Mouse (Mus musculus) CH12.LX (cell line): ENCODE data around the gene Ankrd13c. TPM values are rescaled to one million over a fixed set of nuclear protein-coding genes. Genes with fewer than 3 reads are reported as not detected.
A peak's percentile ranks its signal among the peaks of the same experiment; 100 is the strongest.

Experiments used
- DNase-seq: peaks from one replicate; pipeline ENCODE4 v3.0.0-alpha.2; 2013; ENCODE audit errors: extremely low read depth
- H3K27ac ChIP-seq: 2 replicates; pipeline ENCODE4 v1.5.1; 2012; ENCODE audit warnings: low read depth, mild to moderate bottlenecking, control low read depth, moderate library complexity; ENCODE audit not compliant: insufficient read depth
- H3K27me3 ChIP-seq: replicated peaks from 2 replicates; pipeline ENCODE3; 2012; ENCODE audit warnings: inconsistent platforms
- H3K36me3 ChIP-seq, 2 experiments: replicated peaks in 1 of 2; 2 replicates each; pipeline versions ENCODE3 to v1.6.1; 2012; ENCODE audit warnings: inconsistent platforms in 1 of 2, low read length in 1 of 2, mild to moderate bottlenecking in 1 of 2, mixed read lengths in 1 of 2, moderate library complexity in 1 of 2; ENCODE audit not compliant: control insufficient read depth in 1 of 2, insufficient read depth in 1 of 2
- H3K4me1 ChIP-seq, 2 experiments: 2 replicates each; pipeline ENCODE4 v1.6.1; 2012; ENCODE audit warnings: inconsistent platforms in 1 of 2, moderate library complexity in 1 of 2; ENCODE audit not compliant: insufficient read depth in 2 of 2, control insufficient read depth in 1 of 2
- H3K4me2 ChIP-seq: 2 replicates; pipeline ENCODE4 v1.6.1; 2012; ENCODE audit warnings: low read depth, mild to moderate bottlenecking, control low read depth; ENCODE audit not compliant: poor library complexity, insufficient read depth, severe bottlenecking
- H3K4me3 ChIP-seq, 3 experiments: fragments of 150-350 bp in 1 of 3; sonication (generic) in 1 of 3; replicated peaks in 1 of 3; 2 replicates each; pipeline versions ENCODE3 to v1.5.1; 2011 to 2012; ENCODE audit warnings: low read depth in 2 of 3, low read length in 2 of 3, mild to moderate bottlenecking in 2 of 3, moderate library complexity in 2 of 3, control low read depth in 1 of 3, improper control_type of control experiment in 1 of 3, inconsistent platforms in 1 of 3, mixed read lengths in 1 of 3; ENCODE audit not compliant: poor library complexity in 1 of 3
- H3K79me2 ChIP-seq: replicated peaks from 2 replicates; pipeline ENCODE4 v1.6.1; 2012; ENCODE audit warnings: mild to moderate bottlenecking, moderate library complexity; ENCODE audit not compliant: control insufficient read depth, poor library complexity, insufficient read depth, severe bottlenecking; ENCODE audit errors: extremely low read depth
- H3K9ac ChIP-seq: 2 replicates; pipeline ENCODE4 v1.6.1; 2012; ENCODE audit warnings: low read depth, mild to moderate bottlenecking, control low read depth, moderate library complexity; ENCODE audit not compliant: insufficient read depth
- H3K9me3 ChIP-seq: replicated peaks from 2 replicates; pipeline ENCODE3; 2012; ENCODE audit warnings: low read length, inconsistent platforms, mixed read lengths
- BHLHE40 ChIP-seq: IDR thresholded peaks from 2 replicates; pipeline ENCODE4 v1.6.1; 2011; ENCODE audit warnings: mild to moderate bottlenecking, low read depth, low read length, improper control_type of control experiment
- CHD1 ChIP-seq: IDR thresholded peaks from 2 replicates; pipeline ENCODE4 v1.6.1; 2012; ENCODE audit warnings: low read depth, low read length, improper control_type of control experiment, inconsistent platforms
- CHD2 ChIP-seq: IDR thresholded peaks from 2 replicates; pipeline ENCODE4 v1.6.1; 2011; ENCODE audit warnings: low read length, improper control_type of control experiment
- CTCF ChIP-seq, 2 experiments: IDR thresholded peaks in 1 of 2; conservative IDR thresholded peaks in 1 of 2; 2 replicates each; pipeline ENCODE4 v1.5.1; 2011 to 2012; ENCODE audit warnings: low read depth in 2 of 2, low read length in 2 of 2, improper control_type of control experiment in 1 of 2, inconsistent platforms in 1 of 2, mild to moderate bottlenecking in 1 of 2, moderate library complexity in 1 of 2
- E2F4 ChIP-seq: IDR thresholded peaks from 2 replicates; pipeline ENCODE4 v1.6.1; 2011; ENCODE audit warnings: low read depth, low read length, improper control_type of control experiment; ENCODE audit not compliant: insufficient replicate concordance
- ELF1 ChIP-seq: IDR thresholded peaks from 2 replicates; pipeline ENCODE4 v1.6.1; 2014; ENCODE audit warnings: low read depth, mild to moderate bottlenecking, inconsistent platforms, low read length, improper control_type of control experiment
- EP300 ChIP-seq: IDR thresholded peaks from 2 replicates; pipeline ENCODE4 v1.6.1; 2011; ENCODE audit warnings: low read length, improper control_type of control experiment
- ETS1 ChIP-seq: conservative IDR thresholded peaks from 2 replicates; pipeline ENCODE4 v1.6.1; 2012; ENCODE audit warnings: low read depth, mild to moderate bottlenecking, inconsistent platforms, low read length, improper control_type of control experiment, moderate library complexity
- GABPA ChIP-seq: IDR thresholded peaks from 2 replicates; pipeline ENCODE4 v1.6.1; 2012; ENCODE audit warnings: low read depth, low read length, improper control_type of control experiment, inconsistent platforms; ENCODE audit not compliant: insufficient replicate concordance
- HCFC1 ChIP-seq: IDR thresholded peaks from 2 replicates; pipeline ENCODE4 v1.6.1; 2012; ENCODE audit warnings: low read depth, mild to moderate bottlenecking, inconsistent platforms, low read length, improper control_type of control experiment
- IRF4 ChIP-seq: IDR thresholded peaks from 2 replicates; pipeline ENCODE4 v1.6.1; 2014; ENCODE audit warnings: low read depth, mild to moderate bottlenecking, inconsistent platforms, low read length, improper control_type of control experiment
- JUN ChIP-seq: IDR thresholded peaks from 2 replicates; pipeline ENCODE4 v1.6.1; 2011; ENCODE audit warnings: low read depth, mild to moderate bottlenecking, low read length, improper control_type of control experiment, moderate library complexity; ENCODE audit not compliant: insufficient read depth
- JUND ChIP-seq: conservative IDR thresholded peaks from 2 replicates; pipeline ENCODE4 v1.6.1; 2011; ENCODE audit warnings: low read depth, low read length, improper control_type of control experiment
- KAT2A ChIP-seq: IDR thresholded peaks from 2 replicates; pipeline ENCODE4 v1.6.1; 2012; ENCODE audit warnings: low read length, improper control_type of control experiment, inconsistent platforms; ENCODE audit not compliant: insufficient replicate concordance
- MAFK ChIP-seq: IDR thresholded peaks from 2 replicates; pipeline ENCODE4 v1.6.1; 2011; ENCODE audit warnings: low read length, improper control_type of control experiment; ENCODE audit not compliant: insufficient replicate concordance
- MAX ChIP-seq: IDR thresholded peaks from 2 replicates; pipeline ENCODE4 v1.6.1; 2011; ENCODE audit warnings: low read length, improper control_type of control experiment
- MAZ ChIP-seq: IDR thresholded peaks from 2 replicates; pipeline ENCODE4 v1.6.1; 2012; ENCODE audit warnings: low read depth, mild to moderate bottlenecking, inconsistent platforms, low read length, improper control_type of control experiment, moderate library complexity
- MEF2A ChIP-seq: IDR thresholded peaks from 2 replicates; pipeline ENCODE4 v1.6.1; 2014; ENCODE audit warnings: low read depth, mild to moderate bottlenecking, inconsistent platforms, low read length, improper control_type of control experiment, borderline replicate concordance
- MXI1 ChIP-seq: IDR thresholded peaks from 2 replicates; pipeline ENCODE4 v1.6.1; 2011; ENCODE audit warnings: mild to moderate bottlenecking, low read depth, low read length, improper control_type of control experiment
- MYC ChIP-seq: IDR thresholded peaks from 2 replicates; pipeline ENCODE4 v1.6.1; 2011; ENCODE audit warnings: low read depth, mild to moderate bottlenecking, improper control_type of control experiment, low read length
- NELFE ChIP-seq: IDR thresholded peaks from 2 replicates; pipeline ENCODE4 v1.6.1; 2011; ENCODE audit warnings: low read depth, low read length, improper control_type of control experiment
- NRF1 ChIP-seq: IDR thresholded peaks from 2 replicates; pipeline ENCODE4 v1.6.1; 2014; ENCODE audit warnings: low read depth, mild to moderate bottlenecking, inconsistent platforms, low read length, improper control_type of control experiment, moderate library complexity
- PAX5 ChIP-seq: IDR thresholded peaks from 2 replicates; pipeline ENCODE4 v1.6.1; 2012; ENCODE audit warnings: low read length, inconsistent platforms, mixed read lengths
- POLR2A ChIP-seq: IDR thresholded peaks from 2 replicates; pipeline ENCODE4 v1.6.1; 2011; ENCODE audit warnings: low read depth, mild to moderate bottlenecking, improper control_type of control experiment, low read length
- POLR2AphosphoS2 ChIP-seq: IDR thresholded peaks from 2 replicates; pipeline ENCODE4 v1.6.1; 2011; ENCODE audit warnings: low read depth, low read length, improper control_type of control experiment
- RAD21 ChIP-seq: IDR thresholded peaks from 2 replicates; pipeline ENCODE4 v1.6.1; 2011; ENCODE audit warnings: low read depth, mild to moderate bottlenecking, low read length, improper control_type of control experiment, moderate library complexity
- RCOR1 ChIP-seq: conservative IDR thresholded peaks from 2 replicates; pipeline ENCODE4 v1.6.1; 2012; ENCODE audit warnings: low read depth, mild to moderate bottlenecking, inconsistent platforms, low read length, improper control_type of control experiment
- SIN3A ChIP-seq: IDR thresholded peaks from 2 replicates; pipeline ENCODE4 v1.6.1; 2012; ENCODE audit warnings: low read length, improper control_type of control experiment, inconsistent platforms
- SMC3 ChIP-seq: IDR thresholded peaks from 2 replicates; pipeline ENCODE4 v1.6.1; 2011; ENCODE audit warnings: low read depth, low read length, improper control_type of control experiment
- TBP ChIP-seq: conservative IDR thresholded peaks from 2 replicates; pipeline ENCODE4 v1.6.1; 2011; ENCODE audit warnings: low read depth, low read length, improper control_type of control experiment
- TCF12 ChIP-seq: IDR thresholded peaks from 2 replicates; pipeline ENCODE4 v1.6.1; 2014; ENCODE audit warnings: low read depth, mild to moderate bottlenecking, inconsistent platforms, low read length, improper control_type of control experiment
- UBTF ChIP-seq: IDR thresholded peaks from 2 replicates; pipeline ENCODE4 v1.6.1; 2012; ENCODE audit warnings: low read depth, mild to moderate bottlenecking, inconsistent platforms, low read length, improper control_type of control experiment, moderate library complexity
- USF1 ChIP-seq: IDR thresholded peaks from 2 replicates; pipeline ENCODE4 v1.6.1; 2014; ENCODE audit warnings: low read depth, mild to moderate bottlenecking, inconsistent platforms, low read length, improper control_type of control experiment
- USF2 ChIP-seq: conservative IDR thresholded peaks from 2 replicates; pipeline ENCODE4 v1.6.1; 2011; ENCODE audit warnings: low read depth, low read length, improper control_type of control experiment
- ZC3H11A ChIP-seq: IDR thresholded peaks from 2 replicates; pipeline ENCODE4 v1.6.1; 2012; ENCODE audit warnings: low read depth, mild to moderate bottlenecking, inconsistent platforms, low read length, improper control_type of control experiment
- ZKSCAN1 ChIP-seq: IDR thresholded peaks from 2 replicates; pipeline ENCODE4 v1.6.1; 2012; ENCODE audit warnings: low read depth, inconsistent platforms, low read length, improper control_type of control experiment, borderline replicate concordance
- ZMIZ1 ChIP-seq: IDR thresholded peaks from 2 replicates; pipeline ENCODE4 v1.6.1; 2012; ENCODE audit warnings: low read depth, mild to moderate bottlenecking, inconsistent platforms, low read length, improper control_type of control experiment
- ZNF384 ChIP-seq: IDR thresholded peaks from 2 replicates; pipeline ENCODE4 v1.6.1; 2012; ENCODE audit warnings: low read depth, low read length, improper control_type of control experiment, inconsistent platforms
- dilution Hi-C: fragments of 300-500 bp; cut with MboI; formaldehyde crosslinking; loops from 2 replicates; pipeline ENCODE4 v1.14.3; 2020; ENCODE audit warnings: low sequenced_read_pairs; ENCODE audit not compliant: extremely low pct_unique_long_range_greater_than_20kb, extremely low pct_ligation_motif_present
- in situ Hi-C: fragments of 300-500 bp; cut with MboI; formaldehyde crosslinking; loops from 3 replicates; pipeline ENCODE4 v1.14.3; 2019; ENCODE audit warnings: low sequenced_read_pairs, low pct_ligation_motif_present, low pct_unique_long_range_greater_than_20kb, mixed read lengths
- polyA plus RNA-seq: library from polyadenylated mRNA; unstranded; fragments of >175 nt; gene quantifications from 2 replicates; pipeline ENCODE4 v1.2.1, GENCODE M21; 2012; ENCODE audit warnings: low read depth; ENCODE audit not compliant: insufficient read length
- total RNA-seq, 2 experiments: library from RNA; depleted of rRNA; stranded (reverse); fragments of 300-350 nt in 1 of 2; fragments of >200 nt in 1 of 2; gene quantifications; 2 replicates each; pipeline ENCODE4 v1.2.3; 2012 to 2014

Ankrd13c gene
- total and polyA plus RNA-seq, 3 experiments = 18.9 to 65.3 (median 54.4) TPM

GRCm38 (mm10) chr3:157924692-157925328, 22.2 kb upstream of the Ankrd13c start, which contains the start of gene Cth:
Gene Cth (minus strand): TSS chr3:157925077.
- peak within 1 kb of the TSS; percentile 92 for H3K4me2 ChIP-seq
- H3K9ac ChIP-seq = peak within 1 kb of the TSS; percentile 54
- H3K27me3 ChIP-seq = peaks cover 7% of the 10 kb centered on the region
- H3K4me1 ChIP-seq = peaks cover 11 to 33% of the 10 kb centered on the region in 2 experiments; a peak in 3 of 4 replicates
- peak; percentile 31 for TF ChIP-seq IRF4
- TF ChIP-seq MYC = peak; percentile 86
- TF ChIP-seq MEF2A = peak; percentile 7; the same call in 1 of the 2 replicates
- TF ChIP-seq NELFE = peak; percentile 100
- TF ChIP-seq NRF1 = peak; percentile 49; the same call in 1 of the 2 replicates
- no peak for TF ChIP-seq JUND
- TF ChIP-seq PAX5 = no peak
- peak; percentile 82; the same call in 1 of the 2 replicates for TF ChIP-seq UBTF
- no peak for TF ChIP-seq RAD21
- TF ChIP-seq TCF12 = peak; percentile 98
- TF ChIP-seq GABPA = no peak
- TF ChIP-seq JUN = no peak
- TF ChIP-seq E2F4 = no peak
- no peak for TF ChIP-seq ZC3H11A
- TF ChIP-seq POLR2A = peak; percentile 100
- no peak for TF ChIP-seq EP300
- TF ChIP-seq MAFK = no peak
- TF ChIP-seq SMC3 = no peak
- peak; percentile 45 for TF ChIP-seq ETS1
- TF ChIP-seq MAX = peak; percentile 96
- peak; percentile 99 for TF ChIP-seq ZMIZ1
- TF ChIP-seq TBP = peak; percentile 98
- peak; percentile 84 for TF ChIP-seq USF1
- TF ChIP-seq KAT2A = no peak
- TF ChIP-seq ZKSCAN1 = no peak
- TF ChIP-seq POLR2AphosphoS2 = peak; percentile 99
- peak; percentile 100 for TF ChIP-seq MXI1
- peak; percentile 17 for TF ChIP-seq RCOR1
- TF ChIP-seq ELF1 = peak; percentile 51
- TF ChIP-seq CTCF (conservative IDR thresholded peaks at IDR 0.05 in 1 of 2, IDR thresholded peaks at IDR 0.05 in 1 of 2; ENCODE audit: low read depth in 2 of 2, low read length in 2 of 2) = no peak
- TF ChIP-seq ZNF384 = no peak
- peak; percentile 86 for TF ChIP-seq CHD2
- peak; percentile 97 for TF ChIP-seq SIN3A
- TF ChIP-seq HCFC1 = peak; percentile 41
- peak; percentile 63 for TF ChIP-seq BHLHE40
- TF ChIP-seq MAZ = peak; percentile 56
- peak; percentile 70 for TF ChIP-seq USF2
- no peak for TF ChIP-seq CHD1
- peak within 1 kb of the TSS; percentile 9; the same call in 1 of the 2 replicates for H3K27ac ChIP-seq
- H3K36me3 ChIP-seq = peaks cover 20 to 24% of the 10 kb centered on the region in 2 experiments
- DNase-seq = peak; percentile 100
- dilution Hi-C loops = no loop called here
- peak within 1 kb of the TSS; percentile 61 to 83 (median 75) for H3K4me3 ChIP-seq
- H3K79me2 ChIP-seq = peaks cover 50% of the 10 kb centered on the region
- in situ Hi-C loops = loop anchor here (10.0 to 25.0 kb wide), 2 partner anchors 210 to 337 kb away; no protein-coding TSS in a partner anchor
- no peaks in the 10 kb centered on the region for H3K9me3 ChIP-seq
